Mouse (Mus musculus): ENCODE data around the gene Gpr87. TPM values are rescaled to one million over a fixed set of nuclear protein-coding genes. Genes with fewer than 3 reads are reported as not detected.

Gpr87 gene
- polyA plus RNA-seq, 1 experiment from 2014 or later: 3.5 TPM

GRCm38 (mm10) chr3:59131966-59132365 lies 62.9 kb downstream of the Gpr87 start:
- Histone ChIP-seq H3K9ac (no peak overlapping the region), H3K27me3 (no peaks in the 10 kb centered on the region), H3K36me3 (no peaks in the 10 kb centered on the region), H3K4me2 (no peak overlapping the region), H3K4me3 (no peak overlapping the region), H3K4me1 (peaks cover 11% of the 10 kb centered on the region), H3K27ac (no peak overlapping the region), H3K9me3 (no peaks in the 10 kb centered on the region)
- 92% methylated on average over 4 of the region's 4 CpGs for WGBS
- ATAC-seq (ENCODE audit: insufficient number of reproducible peaks, insufficient read depth, low FRiP score, low TSS enrichment, low read depth): no peak

- no peaks in the 10 kb centered on the region for H3K27me3 ChIP-seq
- H3K4me2 ChIP-seq: no peak overlapping the region
- H3K4me1 ChIP-seq: peaks cover 11% of the 10 kb centered on the region
- no peak overlapping the region for H3K27ac ChIP-seq
- H3K4me3 ChIP-seq: no peak overlapping the region
- H3K9ac ChIP-seq: no peak overlapping the region
- 49% methylated on average over 4 of the region's 4 CpGs for WGBS
- no peak for ATAC-seq (ENCODE audit: insufficient number of reproducible peaks, insufficient read depth, low FRiP score, low TSS enrichment, low read depth)
- H3K9me3 ChIP-seq: no peaks in the 10 kb centered on the region
- H3K36me3 ChIP-seq: no peaks in the 10 kb centered on the region
Measured at GRCm38 (mm10) chr3:59131081-59131480, 63.8 kb downstream of the Gpr87 start.

DNA sequence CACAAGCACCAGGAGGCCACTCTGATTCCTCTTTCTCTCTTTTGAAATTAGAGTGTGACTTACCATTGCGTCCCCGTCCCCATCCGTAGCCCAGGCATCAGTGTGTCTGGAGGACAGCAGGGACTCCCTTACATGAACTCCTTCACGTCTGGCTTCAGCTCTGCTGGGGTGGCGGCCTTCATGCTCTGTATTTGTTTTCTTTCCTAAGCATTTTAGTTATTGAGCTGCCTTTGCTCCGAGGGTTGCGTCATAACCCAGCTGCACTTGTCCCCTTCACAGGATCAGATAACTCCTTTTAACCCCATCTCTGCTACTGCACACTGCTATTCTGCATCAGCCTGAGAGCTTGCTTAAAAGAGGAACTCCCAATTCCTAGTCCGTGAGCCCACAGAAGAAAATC lies 64.5 kb downstream of the Gpr87 start:
- Histone ChIP-seq H3K36me3 (no peaks in the 10 kb centered on the region), H3K4me2 (no peak overlapping the region), H3K27ac (no peak overlapping the region), H3K4me3 (no peak overlapping the region), H3K9ac (no peak overlapping the region), H3K27me3 (no peaks in the 10 kb centered on the region), H3K4me1 (peaks cover 14% of the 10 kb centered on the region), H3K9me3 (no peaks in the 10 kb centered on the region)
- no peak for ATAC-seq (ENCODE audit: insufficient number of reproducible peaks, insufficient read depth, low FRiP score, low TSS enrichment, low read depth)
- whole genome bisulfite sequencing: 43% methylated on average over 8 of the region's 8 CpGs

GRCm38 (mm10) chr3:59129547-59129946 lies 65.4 kb downstream of the Gpr87 start:
- Histone ChIP-seq H3K36me3 (no peaks in the 10 kb centered on the region), H3K9ac (no peak overlapping the region), H3K4me3 (no peak overlapping the region), H3K4me2 (no peak overlapping the region), H3K4me1 (peaks cover 18% of the 10 kb centered on the region), H3K27ac (no peak overlapping the region), H3K9me3 (no peaks in the 10 kb centered on the region), H3K27me3 (no peaks in the 10 kb centered on the region)
- WGBS: 88% methylated on average over 3 of the region's 3 CpGs
- no peak for ATAC-seq (ENCODE audit: insufficient number of reproducible peaks, insufficient read depth, low FRiP score, low TSS enrichment, low read depth)

Other genes starting within 250 kb of the Gpr87 start
- gene Med12l, start 189.3 kb downstream of the Gpr87 start, polyA plus RNA-seq (2015; fragmentation: Nextera tagmentation; extraction: Ambion mirVana): 2.9 and 3.9 TPM in 2 replicates
- 1.7 and 2.4 TPM in 2 replicates for gene Gpr171, start 93.3 kb downstream of the Gpr87 start, polyA plus RNA-seq (2015; fragmentation: Nextera tagmentation; extraction: Ambion mirVana)
- 2.1 and 2.4 TPM in 2 replicates for gene P2ry14, start 41.5 kb downstream of the Gpr87 start, polyA plus RNA-seq (2015; fragmentation: Nextera tagmentation; extraction: Ambion mirVana)
- 1.0 and 1.2 TPM in 2 replicates for gene P2ry13, start 15.8 kb upstream of the Gpr87 start, polyA plus RNA-seq (2015; fragmentation: Nextera tagmentation; extraction: Ambion mirVana)
- gene P2ry12, start 67.8 kb upstream of the Gpr87 start, polyA plus RNA-seq (2015; fragmentation: Nextera tagmentation; extraction: Ambion mirVana): 1.5 and 1.9 TPM in 2 replicates
- gene Igsf10, start 149.3 kb upstream of the Gpr87 start, polyA plus RNA-seq (2015; fragmentation: Nextera tagmentation; extraction: Ambion mirVana): 26.8 and 28.3 TPM in 2 replicates

All from embryonic facial prominence, embryonic 13.5 days (tissue).